Mouse (Mus musculus) embryonic facial prominence, embryonic 11.5 days (tissue): ENCODE measurements at regions not wholly inside any gene's neighbourhood (a gene's known extent, or its start where the extent isn't known, plus 50 kb on each side); places are given as distances from the start of the nearest gene placed in this dataset.

ENCODE experiments used
- ATAC-seq: fragments of 200-750 bp; cut with Nextera tagmentation; replicated peaks from 2 replicates; pipeline ENCODE4 v1.8.0; 2017; ENCODE audit warnings: low read depth; ENCODE audit not compliant: insufficient number of reproducible peaks, low FRiP score, low TSS enrichment
- DNase-seq: peaks from one replicate; pipeline ENCODE4 v3.0.0-alpha.2; 2015; ENCODE audit warnings: low spot score
- H3K27ac ChIP-seq: fragments of 300-500 bp; sonication (generic); replicated peaks from 2 replicates; pipeline ENCODE4 v1.5.1; 2014; ENCODE audit warnings: mild to moderate bottlenecking, low read depth, low read length, control low read depth
- H3K27me3 ChIP-seq: fragments of 300-500 bp; sonication (generic); 2 replicates; pipeline ENCODE4 v1.6.1; 2014; ENCODE audit warnings: mild to moderate bottlenecking, low read length, moderate library complexity, mixed read lengths; ENCODE audit not compliant: control insufficient read depth, insufficient read depth
- H3K36me3 ChIP-seq: fragments of 300-500 bp; sonication (generic); replicated peaks from 2 replicates; pipeline ENCODE4 v1.6.1; 2014; ENCODE audit warnings: low read depth, mild to moderate bottlenecking, low read length, moderate library complexity, mixed read lengths; ENCODE audit not compliant: control insufficient read depth, insufficient read depth
- H3K4me1 ChIP-seq: fragments of 300-500 bp; sonication (generic); 2 replicates; pipeline ENCODE4 v1.6.1; 2014; ENCODE audit warnings: low read length, mixed read lengths; ENCODE audit not compliant: control insufficient read depth, insufficient read depth
- H3K4me2 ChIP-seq: fragments of 300-500 bp; sonication (generic); 2 replicates; pipeline ENCODE4 v1.6.1; 2014; ENCODE audit warnings: low read depth, mild to moderate bottlenecking, control low read depth, low read length, moderate library complexity
- H3K4me3 ChIP-seq: fragments of 300-500 bp; sonication (generic); 2 replicates; pipeline ENCODE4 v1.5.1; 2014; ENCODE audit warnings: low read depth, low read length, control low read depth
- H3K9ac ChIP-seq: fragments of 300-500 bp; sonication (generic); replicated peaks from 2 replicates; pipeline ENCODE4 v1.6.1; 2014; ENCODE audit warnings: mild to moderate bottlenecking, control low read depth, low read length
- H3K9me3 ChIP-seq: fragments of 300-500 bp; sonication (generic); replicated peaks from 2 replicates; pipeline ENCODE4 v1.6.1; 2016; ENCODE audit warnings: mild to moderate bottlenecking, low read length, inconsistent platforms, mixed read lengths; ENCODE audit not compliant: control insufficient read depth
- WGBS: fragments of 180-500 bp; shearing (Covaris S2); extraction: QIAGEN DNeasy Blood & Tissue Kit; methylation state at CpG from one replicate; pipeline ENCODE4 v1.1.7; 2014; 5-methylcytosine and 5-hydroxymethylcytosine counted together

DNA sequence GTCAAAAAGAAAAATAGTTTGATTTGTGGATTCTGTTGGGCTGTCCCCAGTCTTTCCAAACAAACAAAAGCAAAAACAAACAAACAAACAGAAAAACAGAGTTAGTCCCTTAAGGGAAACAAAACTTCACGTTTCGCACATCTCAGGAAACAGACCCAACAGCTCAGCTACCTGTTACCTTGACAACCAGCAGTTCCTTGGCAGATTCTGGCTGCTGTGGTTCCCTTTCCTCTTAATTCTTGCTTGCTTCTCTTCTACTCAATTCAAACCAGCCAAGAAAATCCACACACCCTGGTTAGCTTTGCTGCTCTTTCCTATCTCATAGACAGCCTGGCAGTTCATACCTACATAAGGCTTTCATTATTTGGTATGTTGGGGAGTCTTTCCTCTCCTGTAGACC, 821.6 kb downstream of the Dach1 start:
- 83% methylated on average over 2 of the region's 2 CpGs for WGBS
- Histone ChIP-seq H3K36me3 (no peaks in the 10 kb centered on the region), H3K27me3 (no peaks in the 10 kb centered on the region), H3K4me1 (no peaks in the 10 kb centered on the region), H3K4me2 (no peak overlapping the region), H3K9me3 (no peaks in the 10 kb centered on the region), H3K4me3 (no peak overlapping the region), H3K9ac (no peak overlapping the region), H3K27ac (no peak overlapping the region)
- ATAC-seq (no peak), DNase-seq (no peak)

DNA sequence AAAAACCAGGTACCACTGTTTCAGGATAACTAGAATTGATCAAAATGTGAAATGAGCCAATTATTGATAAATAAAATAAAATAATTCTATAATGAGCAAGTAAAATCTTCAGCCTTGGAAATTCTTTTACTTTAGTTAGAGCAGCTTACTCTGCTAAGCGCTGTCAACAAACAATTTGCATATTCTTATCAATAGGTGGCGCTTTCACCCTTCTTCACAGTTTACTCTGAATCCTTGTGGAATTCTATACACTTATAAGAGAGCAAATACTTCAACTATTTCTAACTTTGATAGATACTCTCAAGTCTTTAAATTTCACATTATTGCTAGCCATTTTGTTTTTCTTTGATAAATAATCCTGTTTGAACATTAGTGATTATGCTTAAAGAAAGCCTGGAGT, 812.5 kb upstream of the Klhl1 start:
- no peaks in the 10 kb centered on the region for H3K27me3 ChIP-seq
- no peak overlapping the region for H3K4me2 ChIP-seq
- peak; percentile 64 for DNase-seq
- no peak overlapping the region for H3K4me3 ChIP-seq
- no peaks in the 10 kb centered on the region for H3K4me1 ChIP-seq
- no peaks in the 10 kb centered on the region for H3K36me3 ChIP-seq
- H3K9me3 ChIP-seq: no peaks in the 10 kb centered on the region
- no peak overlapping the region for H3K27ac ChIP-seq
- no peak for ATAC-seq
- H3K9ac ChIP-seq: no peak overlapping the region
- WGBS: 4% methylated on average over 2 of the region's 2 CpGs

- WGBS: 84% methylated on average over 3 of the region's 3 CpGs
- Histone ChIP-seq H3K9me3 (no peaks in the 10 kb centered on the region), H3K9ac (no peak overlapping the region), H3K4me2 (no peak overlapping the region), H3K4me1 (no peaks in the 10 kb centered on the region), H3K36me3 (no peaks in the 10 kb centered on the region), H3K4me3 (no peak overlapping the region), H3K27ac (no peak overlapping the region), H3K27me3 (no peaks in the 10 kb centered on the region)
- no peak for DNase-seq
- ATAC-seq: no peak
These were observed 811.1 kb upstream of the Klhl1 start for GRCm38 (mm10) chr14:97329979-97330378.

DNA sequence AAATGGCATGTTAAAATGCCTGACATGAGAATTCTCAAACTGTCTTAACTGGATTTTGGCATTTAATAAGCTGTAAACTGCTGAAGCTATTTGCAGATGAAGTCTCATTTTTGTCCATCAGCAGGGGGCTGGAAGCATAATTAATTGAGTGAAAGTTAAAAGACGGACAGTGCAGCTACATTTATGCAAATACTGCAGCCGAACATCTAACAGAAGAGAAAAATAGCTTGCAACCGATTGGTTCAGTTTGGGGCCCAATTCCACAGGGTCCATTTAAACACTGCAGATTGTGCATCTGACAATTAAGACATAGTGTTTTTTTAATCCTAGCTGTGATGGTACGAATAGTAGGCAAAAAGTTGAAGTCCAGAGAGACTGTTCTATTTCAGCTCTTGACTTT, 774.2 kb upstream of the Klhl1 start:
- no peak overlapping the region for H3K9ac ChIP-seq
- DNase-seq (no peak), ATAC-seq (no peak)
- no peaks in the 10 kb centered on the region for H3K27me3 ChIP-seq
- H3K9me3 ChIP-seq: no peaks in the 10 kb centered on the region
- WGBS: 70% methylated on average over 4 of the region's 4 CpGs
- H3K4me3 ChIP-seq: no peak overlapping the region
- no peak overlapping the region for H3K4me2 ChIP-seq
- no peak overlapping the region for H3K27ac ChIP-seq
- H3K4me1 ChIP-seq: no peaks in the 10 kb centered on the region
- no peaks in the 10 kb centered on the region for H3K36me3 ChIP-seq

DNA sequence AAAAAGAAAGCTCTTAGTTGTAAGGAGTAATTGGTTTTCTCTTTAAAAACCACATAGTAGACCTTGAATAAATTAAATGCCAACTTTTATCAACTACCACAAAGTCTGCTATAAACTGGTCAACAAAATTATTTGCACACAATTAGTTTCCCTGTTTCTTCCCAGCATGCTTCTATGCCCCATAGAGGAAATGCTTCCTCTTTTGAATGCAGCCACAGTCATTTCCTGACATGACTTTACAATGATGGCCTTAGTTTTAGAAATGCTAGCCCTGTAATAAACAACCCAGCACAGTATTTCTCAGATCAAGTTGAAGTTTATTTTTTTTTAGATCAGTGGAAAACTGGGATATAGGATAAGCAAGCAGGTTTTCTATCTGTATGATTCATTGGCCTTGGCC, 768.5 kb upstream of the Klhl1 start:
- no peaks in the 10 kb centered on the region for H3K27me3 ChIP-seq
- H3K9me3 ChIP-seq: no peaks in the 10 kb centered on the region
- H3K36me3 ChIP-seq: no peaks in the 10 kb centered on the region
- no peaks in the 10 kb centered on the region for H3K4me1 ChIP-seq
- H3K27ac ChIP-seq: no peak overlapping the region
- H3K9ac ChIP-seq: no peak overlapping the region
- ATAC-seq (no peak), DNase-seq (no peak)
- no peak overlapping the region for H3K4me3 ChIP-seq
- H3K4me2 ChIP-seq: no peak overlapping the region

DNA sequence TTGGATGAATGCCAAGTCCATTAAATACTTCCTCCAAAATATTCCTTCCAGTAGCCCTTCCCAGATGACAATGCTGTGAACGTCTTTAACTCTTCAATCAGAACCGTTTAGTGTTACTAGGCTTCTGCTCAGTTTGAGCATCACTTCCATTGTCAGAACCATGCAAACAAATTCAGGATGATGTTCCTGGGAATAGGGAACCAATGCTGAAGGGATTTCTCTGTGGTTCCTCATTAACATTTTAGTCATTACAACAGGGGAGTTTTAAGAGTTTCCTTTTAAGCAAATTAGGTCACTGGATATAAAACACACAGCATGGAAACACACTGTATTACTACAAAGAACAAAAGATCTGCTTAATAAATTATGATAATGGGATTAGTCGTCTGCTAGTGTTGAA, 739.6 kb upstream of the Klhl1 start:
- no peak for ATAC-seq
- WGBS: 58% methylated on average over 3 of the region's 3 CpGs

More for the DNA sequence above, 739.6 kb upstream of the Klhl1 start:
- Histone ChIP-seq H3K9me3 (no peaks in the 10 kb centered on the region), H3K4me1 (no peaks in the 10 kb centered on the region), H3K4me2 (no peak overlapping the region), H3K36me3 (no peaks in the 10 kb centered on the region), H3K9ac (no peak overlapping the region), H3K4me3 (no peak overlapping the region), H3K27me3 (no peaks in the 10 kb centered on the region), H3K27ac (no peak overlapping the region)
- DNase-seq: no peak
